Mouse (Mus musculus) spleen, postnatal 10 days (tissue): Measurements from ENCODE around the gene Gtpbp8.

Experiments
- DNase-seq, 2 experiments: peaks; one replicate each; pipeline ENCODE4 v3.0.0; 2021 to 2022; ENCODE audit warnings: low spot score in 2 of 2

Gtpbp8 gene

GRCm38 (mm10) chr16:44725286-44726223 is 20.6 kb downstream of the Gtpbp8 start:
- DNase-seq = peak; percentile 39 to 79

GRCm38 (mm10) chr16:44724847-44725246 is 21.3 kb downstream of the Gtpbp8 start:
- peak in 1 of 2 experiments; percentile 20 for DNase-seq

- DNase-seq = peak; percentile 91 to 96
These were observed 21.9 kb downstream of the Gtpbp8 start, which contains the start of gene Nepro for GRCm38 (mm10) chr16:44724083-44724787. Nepro (plus strand) TSS chr16:44724301.

GRCm38 (mm10) chr16:44722666-44723065 is 23.5 kb downstream of the Gtpbp8 start:
- DNase-seq = no peak

- DNase-seq = no peak
These were observed 25.6 kb downstream of the Gtpbp8 start for GRCm38 (mm10) chr16:44720518-44720917.

- no peak for DNase-seq
These were observed 26.8 kb downstream of the Gtpbp8 start for GRCm38 (mm10) chr16:44719349-44719748.

GRCm38 (mm10) chr16:44717838-44718237 is 28.3 kb downstream of the Gtpbp8 start:
- no peak for DNase-seq

GRCm38 (mm10) chr16:44717141-44717634 is 29.0 kb downstream of the Gtpbp8 start:
- DNase-seq = no peak

GRCm38 (mm10) chr16:44716305-44717140 is 29.6 kb downstream of the Gtpbp8 start:
- no peak for DNase-seq

- no peak for DNase-seq
These were observed 42.7 kb downstream of the Gtpbp8 start for GRCm38 (mm10) chr16:44703458-44703857.

GRCm38 (mm10) chr16:44702272-44702671 is 43.9 kb downstream of the Gtpbp8 start:
- no peak for DNase-seq

- DNase-seq = no peak
These were observed 45.0 kb downstream of the Gtpbp8 start for GRCm38 (mm10) chr16:44701155-44701554.

- DNase-seq = no peak
These were observed 48.5 kb downstream of the Gtpbp8 start for GRCm38 (mm10) chr16:44697473-44698205.

- no peak for DNase-seq
These were observed 50.1 kb downstream of the Gtpbp8 start for GRCm38 (mm10) chr16:44695859-44696620.

- DNase-seq = no peak
These were observed 50.8 kb downstream of the Gtpbp8 start for GRCm38 (mm10) chr16:44695214-44695858.

GRCm38 (mm10) chr16:44693695-44694094 is 52.5 kb downstream of the Gtpbp8 start:
- no peak for DNase-seq

GRCm38 (mm10) chr16:44692541-44692940 is 53.6 kb downstream of the Gtpbp8 start:
- no peak for DNase-seq

- peak in 1 of 2 experiments; percentile 48 for DNase-seq
These were observed 54.5 kb downstream of the Gtpbp8 start for GRCm38 (mm10) chr16:44691561-44692141.

GRCm38 (mm10) chr16:44691066-44691465 is 55.1 kb downstream of the Gtpbp8 start:
- no peak for DNase-seq
